Comparison of ENCODE assay signal across 9 mouse cellular contexts in genomic region chr9:40799112-40799511, GRCm38 (mm10). TPM values are rescaled to one million over a fixed set of nuclear protein-coding genes. Genes with fewer than 3 reads are reported as not detected.
DNase-seq lines count a peak whose midpoint lies in the region; ATAC-seq lines count a peak whose summit lies in the region.
"Had no signal": no experiment of that assay in that cellular context is flagged by ENCODE, and none has a peak within 500 bp of the region (broad histone marks: within the 10 kb centered on the region; RNA-seq: fewer than 3 reads in every experiment).

No protein-coding gene starts in this region.

- 61% methylated on average over 3 of the region's 3 CpGs for WGBS in heart, embryonic 11.5 days (ENCODE audit: insufficient replicate concordance)
- 28% methylated on average over 3 of the region's 3 CpGs for WGBS in hindbrain, embryonic 14.5 days
- WGBS in midbrain, embryonic 14.5 days, result 32% methylated on average over 3 of the region's 3 CpGs

- peak overlapping the region; percentile 49 for H3K9ac ChIP-seq in heart, embryonic 11.5 days (ENCODE audit: low read depth, low read length)
- peak overlapping the region; percentile 70; the same call in 1 of the 2 replicates for H3K9ac ChIP-seq in hindbrain, embryonic 14.5 days
- no peak overlapping the region; the same call in 1 of the 2 replicates for H3K9ac ChIP-seq in midbrain, embryonic 14.5 days (replicated peaks; ENCODE audit: low read length)

- H3K4me1 ChIP-seq in heart, embryonic 11.5 days (ENCODE audit: control insufficient read depth, insufficient read depth, low read length), result peaks cover 15% of the 10 kb centered on the region
- peaks cover 7% of the 10 kb centered on the region for H3K4me1 ChIP-seq in hindbrain, embryonic 14.5 days (replicated peaks; ENCODE audit: control insufficient read depth, insufficient read depth, low read length)
- peaks cover 15% of the 10 kb centered on the region for H3K4me1 ChIP-seq in midbrain, embryonic 14.5 days (ENCODE audit: control insufficient read depth, insufficient read depth, low read length)

- no peak for ATAC-seq in heart, embryonic 11.5 days (replicated peaks; ENCODE audit: insufficient number of reproducible peaks, low FRiP score, low TSS enrichment)
- ATAC-seq in hindbrain, embryonic 14.5 days (ENCODE audit: low FRiP score), result no peak
- ATAC-seq in midbrain, embryonic 14.5 days (ENCODE audit: low FRiP score, low TSS enrichment), result no peak

- DNase-seq in heart, adult 8-10 months (ENCODE audit: low spot score), result no peak
- peak; percentile 64 for DNase-seq in ZHBTc4 (ENCODE audit: low read depth, low spot score)
- DNase-seq in hindbrain, embryonic 14.5 days (ENCODE audit: low spot score), result no peak
- no peak for DNase-seq in midbrain, embryonic 14.5 days
- DNase-seq in layer of hippocampus, adult 9-10 months (ENCODE audit: low spot score), result no peak
- no peak for DNase-seq in right cerebral cortex, postnatal 14 days
- DNase-seq in layer of hippocampus, adult 18-20 months (ENCODE audit: low spot score in 2 of 2), result no peak

- peak overlapping the region; percentile 79 for H3K4me2 ChIP-seq in heart, embryonic 11.5 days
- H3K4me2 ChIP-seq in hindbrain, embryonic 14.5 days (replicated peaks), result peak overlapping the region; percentile 64
- H3K4me2 ChIP-seq in midbrain, embryonic 14.5 days (ENCODE audit: low read length), result peak overlapping the region; percentile 88; the same call in 1 of the 2 replicates

- no peak overlapping the region for H3K4me3 ChIP-seq in heart, embryonic 11.5 days (ENCODE audit: low read depth, low read length)
- H3K4me3 ChIP-seq in hindbrain, embryonic 14.5 days (replicated peaks; ENCODE audit: low read length), result no peak overlapping the region
- no peak overlapping the region for H3K4me3 ChIP-seq in midbrain, embryonic 14.5 days (replicated peaks; ENCODE audit: low read depth, low read length)

- H3K9me3 ChIP-seq in heart, embryonic 11.5 days (replicated peaks; ENCODE audit: control insufficient read depth, low read length), result no peaks in the 10 kb centered on the region
- no peaks in the 10 kb centered on the region for H3K9me3 ChIP-seq in hindbrain, embryonic 14.5 days (ENCODE audit: control insufficient read depth, low read length)
- no peaks in the 10 kb centered on the region for H3K9me3 ChIP-seq in midbrain, embryonic 14.5 days (ENCODE audit: control insufficient read depth, low read length)

- no peaks in the 10 kb centered on the region for H3K27me3 ChIP-seq in heart, embryonic 11.5 days (ENCODE audit: control insufficient read depth, insufficient read depth, low read length)
- no peaks in the 10 kb centered on the region for H3K27me3 ChIP-seq in hindbrain, embryonic 14.5 days (ENCODE audit: control insufficient read depth, insufficient read depth, low read length)
- no peaks in the 10 kb centered on the region for H3K27me3 ChIP-seq in midbrain, embryonic 14.5 days (ENCODE audit: control insufficient read depth, insufficient read depth, low read length)
- H3K27me3 ChIP-seq: Patski had no signal

- H3K36me3 ChIP-seq in heart, embryonic 11.5 days (ENCODE audit: control insufficient read depth, insufficient read depth, low read length), result peaks cover 2% of the 10 kb centered on the region; the same call in 1 of the 2 replicates
- H3K36me3 ChIP-seq in hindbrain, embryonic 14.5 days (replicated peaks; ENCODE audit: control insufficient read depth, insufficient read depth), result peaks cover 14% of the 10 kb centered on the region
- H3K36me3 ChIP-seq in midbrain, embryonic 14.5 days (ENCODE audit: control insufficient read depth, insufficient read depth, low read length), result peaks cover 18% of the 10 kb centered on the region

- peak overlapping the region; percentile 99 for H3K27ac ChIP-seq in heart, embryonic 11.5 days (ENCODE audit: low read depth, low read length)
- peak overlapping the region; percentile 99 for H3K27ac ChIP-seq in hindbrain, embryonic 14.5 days
- H3K27ac ChIP-seq in midbrain, embryonic 14.5 days (replicated peaks; ENCODE audit: low read depth, low read length), result peak overlapping the region; percentile 100

RNA-seq across cellular contexts. Expression of gene Hspa8, which starts 1.7 kb away (rescaled TPM):
- 2,531 and 2,677 TPM in 2 replicates for polyA plus RNA-seq in heart, embryonic 11.5 days (2014; fragmentation: Nextera tagmentation; extraction: Ambion mirVana)
- 1,000 to 10,000 TPM; 1,176 to 1,889 (median 1,438) TPM for total RNA-seq in heart, adult 8-10 months (2022)
- polyA plus RNA-seq in hindbrain, embryonic 14.5 days (2014; fragmentation: Nextera tagmentation; extraction: Ambion mirVana), result 2,885 and 3,458 TPM in 2 replicates
- 2,437 and 3,041 TPM in 2 replicates for polyA plus RNA-seq in midbrain, embryonic 14.5 days (2014; fragmentation: Nextera tagmentation; extraction: Ambion mirVana)
- total RNA-seq in layer of hippocampus, adult 18-20 months (2021), result 1,000 to 10,000 TPM; 2,409 to 2,534 TPM
